Mouse (Mus musculus) lung, postnatal 10 days (tissue): ENCODE results near the gene Rptor.

Source experiments
- DNase-seq: peaks from one replicate; pipeline ENCODE4 v3.0.0; 2021

Rptor gene

GRCm38 (mm10) chr11:119940142-119940541, 337.4 kb downstream of the Rptor start:
- DNase-seq: no peak

GRCm38 (mm10) chr11:119941794-119942193, 339.1 kb downstream of the Rptor start:
- DNase-seq: no peak

- DNase-seq: peak; percentile 68
Observed at GRCm38 (mm10) chr11:119942201-119942726, 339.6 kb downstream of the Rptor start.

GRCm38 (mm10) chr11:119942727-119943427, 340.2 kb downstream of the Rptor start, which contains the start of gene Baiap2:
TSS of gene Baiap2 (plus strand) at chr11:119942763.
- peak; percentile 99 for DNase-seq

- peak; percentile 47 for DNase-seq
Observed at GRCm38 (mm10) chr11:119943428-119943988, 340.8 kb downstream of the Rptor start.

GRCm38 (mm10) chr11:119945343-119945742, 342.6 kb downstream of the Rptor start:
- peak; percentile 70 for DNase-seq

GRCm38 (mm10) chr11:119947426-119947825, 344.7 kb downstream of the Rptor start:
- DNase-seq: no peak

- no peak for DNase-seq
Observed at GRCm38 (mm10) chr11:119947897-119948296, 345.2 kb downstream of the Rptor start.

- DNase-seq: no peak
Observed at GRCm38 (mm10) chr11:119948305-119948704, 345.6 kb downstream of the Rptor start.

- DNase-seq: no peak
Observed at GRCm38 (mm10) chr11:119948803-119949202, 346.1 kb downstream of the Rptor start.
